Mouse (Mus musculus) cerebellum, adult 2 months (tissue): ENCODE data around the gene Zrsr1.

Source experiments
- CTCF ChIP-seq: fragments of 200-500 bp; IDR thresholded peaks from 2 replicates; pipeline ENCODE4 v1.5.1; 2011; ENCODE audit warnings: low read depth, mild to moderate bottlenecking, control low read depth, low read length, moderate library complexity, borderline replicate concordance; ENCODE audit not compliant: insufficient read depth
- POLR2A ChIP-seq: fragments of 200-500 bp; IDR thresholded peaks from 2 replicates; pipeline ENCODE4 v1.6.1; 2011; ENCODE audit warnings: low read length, control low read depth, borderline replicate concordance; ENCODE audit not compliant: insufficient read depth

DNA sequence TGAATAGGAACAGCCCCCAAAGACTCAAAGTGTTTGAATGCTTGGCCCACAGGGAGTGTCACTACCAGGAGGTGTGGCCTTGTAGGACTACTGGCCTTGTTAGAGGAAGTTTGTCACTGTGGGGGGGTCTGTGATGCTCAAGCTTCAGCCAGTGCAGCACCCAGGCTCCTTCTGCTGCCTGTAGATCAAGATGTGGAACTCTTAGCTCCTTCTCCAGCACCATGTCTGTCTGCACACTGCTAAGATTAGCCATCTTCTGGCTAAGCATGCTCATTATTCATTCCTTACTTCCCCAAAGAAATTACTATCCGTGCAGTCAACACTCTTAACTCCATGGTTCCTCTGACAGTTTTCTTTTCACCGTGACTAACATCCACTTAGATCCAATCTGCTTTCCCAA lies 41.7 kb upstream of the Zrsr1 start:
- TF ChIP-seq POLR2A (no peak), CTCF (no peak)
